Comparison of ENCODE assay signal across 28 mouse cellular contexts in genomic region chr5:55514269-55514668, GRCm38 (mm10).
"Had no signal": no experiment of that assay in that cellular context is flagged by ENCODE, and none has a peak within 500 bp of the region (broad histone marks: within the 10 kb centered on the region; RNA-seq: fewer than 3 reads in every experiment).

No protein-coding gene starts in this region.

- ATAC-seq: hindbrain, postnatal 0 days; intestine, embryonic 16.5 days; liver, postnatal 0 days had no signal

- H3K9ac ChIP-seq: heart, embryonic 13.5 days; heart, embryonic 15.5 days; hindbrain, embryonic 13.5 days; hindbrain, embryonic 15.5 days; kidney, embryonic 15.5 days; limb, embryonic 13.5 days; limb, embryonic 15.5 days; liver, embryonic 13.5 days; liver, embryonic 15.5 days; liver, postnatal 0 days had no signal

- H3K9me3 ChIP-seq: heart, embryonic 13.5 days; heart, embryonic 15.5 days; hindbrain, embryonic 15.5 days; kidney, embryonic 15.5 days; limb, embryonic 13.5 days; limb, embryonic 15.5 days; liver, embryonic 13.5 days; liver, embryonic 15.5 days had no signal

- H3K4me2 ChIP-seq: heart, embryonic 11.5 days; heart, embryonic 13.5 days; heart, embryonic 15.5 days; hindbrain, embryonic 13.5 days; hindbrain, embryonic 15.5 days; kidney, embryonic 15.5 days; limb, embryonic 13.5 days; limb, embryonic 15.5 days; liver, embryonic 13.5 days; liver, embryonic 15.5 days had no signal

- H3K27ac ChIP-seq: heart, adult 2 months; heart, embryonic 13.5 days; heart, embryonic 15.5 days; hindbrain, embryonic 13.5 days; hindbrain, embryonic 15.5 days; hindbrain, postnatal 0 days; kidney, embryonic 15.5 days; kidney, postnatal 0 days; layer of hippocampus, adult 2 months; left cerebral cortex, adult 2 months; limb, embryonic 13.5 days; limb, embryonic 15.5 days; liver, embryonic 13.5 days; liver, embryonic 15.5 days had no signal

- H3K4me1 ChIP-seq: heart, embryonic 13.5 days; heart, embryonic 15.5 days; hindbrain, embryonic 13.5 days; hindbrain, embryonic 15.5 days; kidney, embryonic 15.5 days; limb, embryonic 13.5 days; limb, embryonic 15.5 days; liver, embryonic 13.5 days; liver, embryonic 15.5 days had no signal

- H3K4me3 ChIP-seq: heart, adult 2 months; heart, embryonic 13.5 days; heart, embryonic 15.5 days; hindbrain, embryonic 13.5 days; hindbrain, embryonic 15.5 days; kidney, embryonic 15.5 days; layer of hippocampus, adult 2 months; left cerebral cortex, adult 2 months; limb, embryonic 13.5 days; limb, embryonic 15.5 days; liver, embryonic 13.5 days; liver, embryonic 15.5 days had no signal

- H3K27me3 ChIP-seq: heart, embryonic 13.5 days; heart, embryonic 15.5 days; hindbrain, embryonic 13.5 days; hindbrain, embryonic 15.5 days; kidney, embryonic 15.5 days; limb, embryonic 13.5 days; limb, embryonic 15.5 days; liver, embryonic 13.5 days; liver, embryonic 15.5 days had no signal

- H3K36me3 ChIP-seq: heart, embryonic 13.5 days; heart, embryonic 15.5 days; hindbrain, embryonic 13.5 days; hindbrain, embryonic 15.5 days; kidney, embryonic 15.5 days; limb, embryonic 13.5 days; limb, embryonic 15.5 days; liver, embryonic 13.5 days; liver, embryonic 15.5 days had no signal

- DNase-seq: gastrocnemius, postnatal 14 days; gastrocnemius, postnatal 36 days; heart, adult 11 months; heart, adult 2 months; heart, postnatal 14 days; heart, postnatal 36 days; kidney, adult 11 months; kidney, adult 2 months; kidney, adult 9 months; kidney, postnatal 14 days; kidney, postnatal 36 days; left cerebral cortex, postnatal 4 days; liver, embryonic 13.5 days; liver, postnatal 0 days had no signal
